Mouse (Mus musculus) bone marrow macrophage, adult 2 months (primary cell): Measurements from ENCODE around the gene Dmbx1.

Experiments used
- CTCF ChIP-seq: IDR thresholded peaks from 2 replicates; pipeline ENCODE4 v1.5.1; 2012; ENCODE audit warnings: low read depth, mild to moderate bottlenecking, low read length, moderate library complexity
- POLR2A ChIP-seq: IDR thresholded peaks from 2 replicates; pipeline ENCODE4 v1.6.1; 2012; ENCODE audit warnings: mild to moderate bottlenecking, low read depth, low read length, borderline replicate concordance

- no peak for TF ChIP-seq POLR2A
- no peak for TF ChIP-seq CTCF
Observed at GRCm38 (mm10) chr4:115937061-115937976, 2.4 kb downstream of the Dmbx1 start.
